Mouse (Mus musculus) retina, adult 2 months (tissue): ENCODE measurements around the gene Atxn10.

Source experiments
- DNase-seq: peaks from one replicate; pipeline ENCODE4 v3.0.0-alpha.2; 2012; ENCODE audit warnings: low read depth, low spot score

Gene Atxn10

GRCm38 (mm10) chr15:85334234-85334633 is 1.8 kb upstream of the Atxn10 start:
- DNase-seq, result no peak

GRCm38 (mm10) chr15:85336301-85336991 is 401 bp downstream of the Atxn10 start:
- peak; percentile 61 for DNase-seq

GRCm38 (mm10) chr15:85337219-85337618 is 1.2 kb downstream of the Atxn10 start:
- DNase-seq, result no peak

- no peak for DNase-seq
Observed at GRCm38 (mm10) chr15:85337979-85338378, 1.9 kb downstream of the Atxn10 start.

- DNase-seq, result no peak
Observed at GRCm38 (mm10) chr15:85342246-85342645, 6.2 kb downstream of the Atxn10 start.

- no peak for DNase-seq
Observed at GRCm38 (mm10) chr15:85344673-85345072, 8.6 kb downstream of the Atxn10 start.

GRCm38 (mm10) chr15:85347058-85347700 is 11.1 kb downstream of the Atxn10 start:
- no peak for DNase-seq

GRCm38 (mm10) chr15:85350144-85350543 is 14.1 kb downstream of the Atxn10 start:
- DNase-seq, result no peak

- no peak for DNase-seq
Observed at GRCm38 (mm10) chr15:85354060-85354459, 18.0 kb downstream of the Atxn10 start.

GRCm38 (mm10) chr15:85356112-85356511 is 20.1 kb downstream of the Atxn10 start:
- DNase-seq, result no peak

GRCm38 (mm10) chr15:85357465-85358225 is 21.6 kb downstream of the Atxn10 start:
- DNase-seq, result no peak

- no peak for DNase-seq
Observed at GRCm38 (mm10) chr15:85359483-85359882, 23.4 kb downstream of the Atxn10 start.

- DNase-seq, result no peak
Observed at GRCm38 (mm10) chr15:85359901-85360300, 23.9 kb downstream of the Atxn10 start.

- DNase-seq, result no peak
Observed at GRCm38 (mm10) chr15:85364366-85364765, 28.3 kb downstream of the Atxn10 start.

GRCm38 (mm10) chr15:85366938-85367337 is 30.9 kb downstream of the Atxn10 start:
- DNase-seq, result no peak

GRCm38 (mm10) chr15:85369765-85370164 is 33.7 kb downstream of the Atxn10 start:
- no peak for DNase-seq

GRCm38 (mm10) chr15:85373125-85373524 is 37.1 kb downstream of the Atxn10 start:
- DNase-seq, result no peak

GRCm38 (mm10) chr15:85383477-85383876 is 47.4 kb downstream of the Atxn10 start:
- no peak for DNase-seq

- no peak for DNase-seq
Observed at GRCm38 (mm10) chr15:85388696-85389095, 52.7 kb downstream of the Atxn10 start.

GRCm38 (mm10) chr15:85389915-85390314 is 53.9 kb downstream of the Atxn10 start:
- no peak for DNase-seq

- DNase-seq, result no peak
Observed at GRCm38 (mm10) chr15:85395360-85395759, 59.3 kb downstream of the Atxn10 start.

- no peak for DNase-seq
Observed at GRCm38 (mm10) chr15:85401926-85402325, 65.9 kb downstream of the Atxn10 start.
